Mouse (Mus musculus): ENCODE measurements around the gene Cacna2d3. TPM values are rescaled to one million over a fixed set of nuclear protein-coding genes. Genes with fewer than 3 reads are reported as not detected.

Cacna2d3 gene
- polyA plus RNA-seq, 2 experiments = 0.03 TPM; not detected in 1

DNA sequence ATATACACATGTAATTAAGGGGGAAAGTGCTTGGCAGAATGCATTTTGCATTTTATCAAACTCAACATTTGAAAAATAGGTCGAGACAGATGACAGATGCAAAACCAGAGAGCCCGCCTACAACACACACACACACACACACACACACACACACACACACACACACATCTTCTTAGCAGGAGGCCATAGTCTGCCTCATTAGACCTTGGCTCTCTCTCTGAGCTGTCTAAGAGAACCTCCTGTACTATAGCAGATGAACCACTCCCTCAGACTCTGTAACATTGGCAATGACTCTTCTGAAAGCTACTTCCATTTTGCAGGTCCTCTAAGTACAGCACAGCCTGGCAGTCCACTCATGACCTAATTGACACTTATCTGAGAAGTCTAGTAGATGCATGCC, 330.2 kb downstream of the Cacna2d3 start:
- Histone ChIP-seq H3K4me2 (ENCODE audit: low read depth) (no peak overlapping the region), H3K9me3 (ENCODE audit: control insufficient read depth, low read length) (no peaks in the 10 kb centered on the region), H3K4me3 (ENCODE audit: insufficient read depth in 1 of 2, low read depth in 2 of 2, low read length in 2 of 2) (no peak overlapping the region), H3K27ac (no peak overlapping the region), H3K36me3 (replicated peaks; ENCODE audit: control insufficient read depth, insufficient read depth, low read depth) (no peaks in the 10 kb centered on the region), H3K9ac (replicated peaks) (no peak overlapping the region), H3K4me1 (replicated peaks; ENCODE audit: control insufficient read depth in 2 of 2, insufficient read depth in 2 of 2, low read length in 1 of 2) (no peaks in the 10 kb centered on the region), H3K27me3 (ENCODE audit: control insufficient read depth, insufficient read depth, low read length) (no peaks in the 10 kb centered on the region)
- no peak for DNase-seq (ENCODE audit: low read depth in 3 of 3, low spot score in 3 of 3)
- TF ChIP-seq EP300 (IDR thresholded peaks at IDR 0.05; ENCODE audit: low read depth) (no peak), CTCF (IDR thresholded peaks at IDR 0.05; ENCODE audit: low read depth) (no peak)
- 58% methylated on average over 2 of the region's 2 CpGs for WGBS (ENCODE audit: insufficient replicate concordance)
- ATAC-seq (ENCODE audit: insufficient read depth) = no peak

DNA sequence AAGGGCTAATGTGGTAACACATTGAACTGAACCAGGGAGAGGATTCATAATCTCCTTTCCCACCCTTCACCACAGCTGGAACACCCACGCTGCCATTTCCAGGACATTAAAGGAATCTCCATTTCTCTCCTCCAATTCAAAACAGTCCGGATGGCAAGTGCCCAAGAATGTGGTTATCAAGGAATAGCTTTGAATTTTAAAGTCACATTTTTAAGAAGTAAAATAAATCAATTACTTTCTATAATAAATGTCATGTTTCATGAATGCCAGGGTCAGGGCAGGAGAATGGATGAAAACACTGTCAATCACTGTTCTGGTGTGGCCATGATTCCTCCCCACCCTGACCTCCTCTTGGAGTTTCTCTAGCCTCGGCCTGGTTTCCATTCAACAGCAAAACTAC, 333.9 kb downstream of the Cacna2d3 start:
- Histone ChIP-seq H3K4me2 (ENCODE audit: low read depth) (no peak overlapping the region), H3K36me3 (replicated peaks; ENCODE audit: control insufficient read depth, insufficient read depth, low read depth) (no peaks in the 10 kb centered on the region), H3K4me1 (replicated peaks; ENCODE audit: control insufficient read depth in 2 of 2, insufficient read depth in 2 of 2, low read length in 1 of 2) (no peaks in the 10 kb centered on the region), H3K27ac (no peak overlapping the region), H3K9ac (replicated peaks) (no peak overlapping the region), H3K27me3 (ENCODE audit: control insufficient read depth, insufficient read depth, low read length) (no peaks in the 10 kb centered on the region), H3K4me3 (ENCODE audit: insufficient read depth in 1 of 2, low read depth in 2 of 2, low read length in 2 of 2) (no peak overlapping the region), H3K9me3 (ENCODE audit: control insufficient read depth, low read length) (no peaks in the 10 kb centered on the region)
- 50% methylated on average over 3 of the region's 3 CpGs for WGBS (ENCODE audit: insufficient replicate concordance)
- no peak for DNase-seq (ENCODE audit: low read depth in 3 of 3, low spot score in 3 of 3)
- TF ChIP-seq EP300 (IDR thresholded peaks at IDR 0.05; ENCODE audit: low read depth) (no peak), CTCF (IDR thresholded peaks at IDR 0.05; ENCODE audit: low read depth) (no peak)
- no peak for ATAC-seq (ENCODE audit: insufficient read depth)

DNA sequence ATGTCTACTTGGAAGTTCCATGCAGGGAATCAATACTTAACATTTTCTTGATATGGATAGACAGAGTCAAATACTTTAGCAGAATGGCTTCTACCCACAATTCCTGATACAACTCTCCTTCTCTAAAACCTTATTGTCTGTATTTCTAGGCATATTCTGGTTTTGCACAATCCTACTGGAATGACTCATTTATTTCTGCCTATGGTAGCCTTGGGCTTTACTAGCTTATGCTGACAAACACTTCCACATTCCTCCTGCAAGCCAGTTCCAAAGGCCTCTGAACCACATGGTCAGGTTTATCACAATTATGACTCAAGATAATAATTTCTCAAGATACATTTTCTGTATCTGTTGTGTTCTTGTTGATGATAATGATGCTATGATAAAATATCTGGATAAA, 336.2 kb downstream of the Cacna2d3 start:
- H3K4me2 ChIP-seq (ENCODE audit: low read depth) = no peak overlapping the region
- H3K9ac ChIP-seq (replicated peaks) = no peak overlapping the region
- ATAC-seq (ENCODE audit: insufficient read depth) (no peak), DNase-seq (ENCODE audit: low read depth in 3 of 3, low spot score in 3 of 3) (no peak)
- no peak overlapping the region for H3K27ac ChIP-seq
- no peaks in the 10 kb centered on the region for H3K27me3 ChIP-seq (ENCODE audit: control insufficient read depth, insufficient read depth, low read length)
- TF ChIP-seq EP300 (IDR thresholded peaks at IDR 0.05; ENCODE audit: low read depth) (no peak), CTCF (IDR thresholded peaks at IDR 0.05; ENCODE audit: low read depth) (no peak)
- H3K9me3 ChIP-seq (ENCODE audit: control insufficient read depth, low read length) = no peaks in the 10 kb centered on the region
- no peak overlapping the region for H3K4me3 ChIP-seq (ENCODE audit: insufficient read depth in 1 of 2, low read depth in 2 of 2, low read length in 2 of 2)
- H3K36me3 ChIP-seq (replicated peaks; ENCODE audit: control insufficient read depth, insufficient read depth, low read depth) = no peaks in the 10 kb centered on the region
- no peaks in the 10 kb centered on the region for H3K4me1 ChIP-seq (replicated peaks; ENCODE audit: control insufficient read depth in 2 of 2, insufficient read depth in 2 of 2, low read length in 1 of 2)

DNA sequence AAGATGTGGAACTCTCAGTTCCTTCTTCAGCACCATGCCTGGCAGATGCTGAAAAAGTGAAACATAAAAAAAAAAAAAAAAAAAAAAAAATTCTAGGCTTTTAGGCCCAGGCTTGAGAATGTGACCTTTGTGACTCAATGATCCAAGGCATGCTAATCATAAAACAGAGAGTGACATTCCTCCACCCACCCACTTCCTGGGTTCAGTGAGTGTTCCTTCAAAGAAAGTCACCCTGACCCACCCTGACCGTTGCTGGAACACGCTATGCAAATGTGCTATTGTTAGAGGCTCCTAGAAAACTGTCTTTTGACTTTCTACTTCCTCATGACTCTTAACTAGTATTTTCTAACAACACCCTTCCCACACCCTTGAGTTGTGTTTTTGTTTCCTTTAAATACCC, 338.9 kb downstream of the Cacna2d3 start:
- no peaks in the 10 kb centered on the region for H3K27me3 ChIP-seq (ENCODE audit: control insufficient read depth, insufficient read depth, low read length)
- ATAC-seq (ENCODE audit: insufficient read depth) (no peak), DNase-seq (ENCODE audit: low read depth in 3 of 3, low spot score in 3 of 3) (no peak)
- H3K4me2 ChIP-seq (ENCODE audit: low read depth) = no peak overlapping the region
- no peak overlapping the region for H3K4me3 ChIP-seq (ENCODE audit: insufficient read depth in 1 of 2, low read depth in 2 of 2, low read length in 2 of 2)
- H3K27ac ChIP-seq = no peak overlapping the region
- 69% methylated on average over 2 of the region's 2 CpGs for WGBS (ENCODE audit: insufficient replicate concordance)
- no peaks in the 10 kb centered on the region for H3K36me3 ChIP-seq (replicated peaks; ENCODE audit: control insufficient read depth, insufficient read depth, low read depth)
- TF ChIP-seq CTCF (IDR thresholded peaks at IDR 0.05; ENCODE audit: low read depth) (no peak), EP300 (IDR thresholded peaks at IDR 0.05; ENCODE audit: low read depth) (no peak)
- no peak overlapping the region for H3K9ac ChIP-seq (replicated peaks)
- no peaks in the 10 kb centered on the region for H3K9me3 ChIP-seq (ENCODE audit: control insufficient read depth, low read length)
- no peaks in the 10 kb centered on the region for H3K4me1 ChIP-seq (replicated peaks; ENCODE audit: control insufficient read depth in 2 of 2, insufficient read depth in 2 of 2, low read length in 1 of 2)

DNA sequence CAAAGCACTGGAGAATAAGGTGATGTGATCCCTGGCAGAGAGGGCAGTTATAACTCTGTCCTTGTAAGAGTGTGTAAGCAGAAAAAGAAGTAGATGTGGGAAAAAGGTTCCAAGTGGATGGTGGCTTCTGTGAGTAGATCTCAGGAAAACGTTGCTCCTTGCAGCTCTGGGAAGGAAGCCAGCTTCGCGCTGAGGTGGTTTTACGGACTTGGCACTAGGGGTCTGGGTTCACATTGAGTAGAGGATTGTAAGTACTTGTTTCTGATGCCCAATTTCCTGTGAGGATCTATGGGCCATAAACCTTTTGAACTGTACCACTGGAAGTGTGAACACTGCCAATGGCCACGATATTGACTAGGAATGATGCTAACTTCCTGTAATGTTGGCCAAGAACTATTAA, 354.8 kb downstream of the Cacna2d3 start:
- DNase-seq (ENCODE audit: low read depth in 3 of 3, low spot score in 3 of 3) (no peak), ATAC-seq (ENCODE audit: insufficient read depth) (no peak)
- Histone ChIP-seq H3K4me2 (ENCODE audit: low read depth) (no peak overlapping the region), H3K27me3 (ENCODE audit: control insufficient read depth, insufficient read depth, low read length) (no peaks in the 10 kb centered on the region), H3K4me1 (replicated peaks; ENCODE audit: control insufficient read depth in 2 of 2, insufficient read depth in 2 of 2, low read length in 1 of 2) (no peaks in the 10 kb centered on the region), H3K4me3 (ENCODE audit: insufficient read depth in 1 of 2, low read depth in 2 of 2, low read length in 2 of 2) (no peak overlapping the region), H3K27ac (no peak overlapping the region), H3K9me3 (ENCODE audit: control insufficient read depth, low read length) (no peaks in the 10 kb centered on the region), H3K9ac (replicated peaks) (no peak overlapping the region), H3K36me3 (replicated peaks; ENCODE audit: control insufficient read depth, insufficient read depth, low read depth) (no peaks in the 10 kb centered on the region)
- WGBS (ENCODE audit: insufficient replicate concordance) = 64% methylated on average over 5 of the region's 5 CpGs
- no peak for TF ChIP-seq EP300 (IDR thresholded peaks at IDR 0.05; ENCODE audit: low read depth)
- TF ChIP-seq CTCF (IDR thresholded peaks at IDR 0.05; ENCODE audit: low read depth) = no peak

DNA sequence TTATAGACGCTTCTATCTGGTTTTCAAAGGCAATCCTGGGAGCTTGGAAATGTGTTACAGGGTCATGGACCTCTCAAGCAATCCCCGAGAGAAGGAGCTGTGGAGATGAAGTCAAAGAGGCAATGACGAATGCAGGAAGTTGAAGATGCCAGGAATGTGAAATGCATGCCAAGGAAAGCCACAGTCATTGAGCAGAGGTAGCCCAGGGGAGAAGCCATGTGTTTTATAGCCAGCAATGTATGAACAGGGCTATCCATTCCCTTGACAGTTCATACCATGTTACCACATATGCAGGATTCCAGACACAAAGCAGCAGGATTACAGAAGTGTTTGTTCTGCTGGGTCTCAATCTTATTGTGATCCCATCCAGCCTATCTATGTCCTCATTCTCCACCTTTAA, 359.2 kb downstream of the Cacna2d3 start:
- DNase-seq (ENCODE audit: low read depth in 3 of 3, low spot score in 3 of 3) = no peak
- no peak overlapping the region for H3K4me3 ChIP-seq (ENCODE audit: insufficient read depth in 1 of 2, low read depth in 2 of 2, low read length in 2 of 2)

More for the DNA sequence above, 359.2 kb downstream of the Cacna2d3 start:
- 44% methylated on average over 3 of the region's 3 CpGs for WGBS (ENCODE audit: insufficient replicate concordance)
- Histone ChIP-seq H3K27me3 (ENCODE audit: control insufficient read depth, insufficient read depth, low read length) (no peaks in the 10 kb centered on the region), H3K4me1 (replicated peaks; ENCODE audit: control insufficient read depth in 2 of 2, insufficient read depth in 2 of 2, low read length in 1 of 2) (no peaks in the 10 kb centered on the region), H3K27ac (no peak overlapping the region), H3K9me3 (ENCODE audit: control insufficient read depth, low read length) (no peaks in the 10 kb centered on the region), H3K4me2 (ENCODE audit: low read depth) (no peak overlapping the region), H3K9ac (replicated peaks) (no peak overlapping the region), H3K36me3 (replicated peaks; ENCODE audit: control insufficient read depth, insufficient read depth, low read depth) (no peaks in the 10 kb centered on the region)
- TF ChIP-seq CTCF (IDR thresholded peaks at IDR 0.05; ENCODE audit: low read depth) (no peak), EP300 (IDR thresholded peaks at IDR 0.05; ENCODE audit: low read depth) (no peak)
- no peak for ATAC-seq (ENCODE audit: insufficient read depth)

All from liver, embryonic 14.5 days (tissue).